Mouse (Mus musculus) kidney, postnatal 0 days (tissue): ENCODE results near the gene Ippk. TPM values are rescaled to one million over a fixed set of nuclear protein-coding genes. Genes with fewer than 3 reads are reported as not detected.
A peak's percentile ranks its signal among the peaks of the same experiment; 100 is the strongest.

Source experiments
- ATAC-seq: fragments of 200-750 bp; cut with Nextera tagmentation; replicated peaks from 2 replicates; pipeline ENCODE4 v1.8.0; 2017; ENCODE audit warnings: low read depth, moderate number of reproducible peaks, moderate TSS enrichment, moderate library complexity; ENCODE audit not compliant: low FRiP score
- DNase-seq: peaks from one replicate; pipeline ENCODE4 v3.0.0-alpha.2; 2016; ENCODE audit warnings: low spot score
- H3K27ac ChIP-seq: fragments of 300-500 bp; sonication (generic); 2 replicates; pipeline ENCODE4 v1.5.1; 2014; ENCODE audit warnings: mild to moderate bottlenecking
- H3K27me3 ChIP-seq: fragments of 300-500 bp; sonication (generic); 2 replicates; pipeline ENCODE4 v1.6.1; 2014; ENCODE audit warnings: low read length, mixed read lengths; ENCODE audit not compliant: insufficient read depth
- H3K36me3 ChIP-seq: fragments of 300-500 bp; sonication (generic); 2 replicates; pipeline ENCODE4 v1.6.1; 2014; ENCODE audit warnings: low read length, mixed read lengths; ENCODE audit not compliant: insufficient read depth
- H3K4me1 ChIP-seq: fragments of 300-500 bp; sonication (generic); replicated peaks from 2 replicates; pipeline ENCODE4 v1.6.1; 2014; ENCODE audit warnings: antibody characterized with exemption, low read length, mixed read lengths; ENCODE audit not compliant: insufficient read depth
- H3K4me2 ChIP-seq: fragments of 300-500 bp; sonication (generic); 2 replicates; pipeline ENCODE4 v1.6.1; 2014; ENCODE audit warnings: mild to moderate bottlenecking, low read length, moderate library complexity, mixed read lengths
- H3K4me3 ChIP-seq: fragments of 300-500 bp; sonication (generic); replicated peaks from 2 replicates; pipeline ENCODE4 v1.5.1; 2014; ENCODE audit warnings: low read depth, low read length
- H3K9ac ChIP-seq: fragments of 300-500 bp; sonication (generic); 2 replicates; pipeline ENCODE4 v1.6.1; 2014; ENCODE audit warnings: low read depth, low read length
- H3K9me3 ChIP-seq: fragments of 300-500 bp; sonication (generic); replicated peaks from 2 replicates; pipeline ENCODE4 v1.6.1; 2016; ENCODE audit warnings: low read length, inconsistent platforms, mixed read lengths
- CTCF ChIP-seq: IDR thresholded peaks from 2 replicates; pipeline ENCODE4 v1.5.1; 2016; ENCODE audit warnings: antibody characterized with exemption, low read depth, mild to moderate bottlenecking, moderate library complexity
- WGBS: fragments of 180-500 bp; shearing (Covaris S2); extraction: QIAGEN DNeasy Blood & Tissue Kit; methylation state at CpG from one replicate; pipeline ENCODE4 v1.1.7; 2014; 5-methylcytosine and 5-hydroxymethylcytosine counted together
- polyA plus RNA-seq: library from polyadenylated mRNA; unstranded; fragments of >200 nt; fragmentation: Nextera tagmentation; extraction: Ambion mirVana; gene quantifications from 2 replicates; pipeline ENCODE4 v1.2.1, GENCODE M21; 2015

Ippk gene
- polyA plus RNA-seq: 13.5 and 14.3 TPM in 2 replicates

DNA sequence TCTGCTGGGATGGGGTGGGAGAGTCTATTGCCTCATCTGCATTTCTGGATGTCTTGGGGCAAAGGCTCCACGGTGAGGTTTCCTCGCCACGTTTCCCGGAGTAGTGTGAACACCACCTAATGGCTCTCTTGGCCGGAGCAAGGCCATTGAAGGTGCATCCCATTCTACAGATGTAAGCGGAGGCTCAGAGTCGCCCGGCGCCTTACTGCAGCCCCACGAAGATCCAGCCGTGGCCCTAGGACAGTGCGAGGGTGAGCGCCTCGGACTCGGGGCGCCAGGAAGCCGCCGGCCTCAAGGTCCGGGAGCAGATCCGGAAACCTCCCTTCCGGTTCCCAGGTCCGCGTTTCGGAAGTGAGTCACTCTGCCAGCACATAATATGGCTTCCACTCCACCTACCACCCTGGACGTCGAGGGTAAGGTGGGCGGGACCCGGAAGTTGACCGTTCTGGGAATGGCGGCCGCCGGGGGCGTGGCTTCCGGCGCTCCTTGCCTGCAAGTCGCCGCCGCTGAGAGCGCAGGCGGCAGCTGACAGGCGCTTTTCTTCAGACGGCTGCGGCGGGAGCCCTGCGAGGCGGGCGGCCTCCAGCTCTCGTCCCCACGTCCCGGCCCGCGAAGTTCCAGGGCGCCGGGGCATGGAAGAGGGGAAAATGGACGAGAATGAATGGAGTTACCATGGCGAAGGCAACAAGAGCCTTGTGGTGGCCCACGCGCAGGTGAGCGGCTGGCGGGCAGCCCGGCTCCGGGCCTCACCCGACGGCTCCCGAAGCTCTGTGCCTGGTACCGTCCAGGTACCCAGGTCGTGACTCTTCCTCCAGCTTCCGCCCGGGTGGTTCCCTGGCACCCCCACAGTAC is at the start of gene Ippk:
Gene Ippk (plus strand): TSS at position 496 of the 852 bp plus-strand sequence.
- WGBS: under 1% methylated on average over 69 of the region's 69 CpGs
- DNase-seq: peak; percentile 99

DNA sequence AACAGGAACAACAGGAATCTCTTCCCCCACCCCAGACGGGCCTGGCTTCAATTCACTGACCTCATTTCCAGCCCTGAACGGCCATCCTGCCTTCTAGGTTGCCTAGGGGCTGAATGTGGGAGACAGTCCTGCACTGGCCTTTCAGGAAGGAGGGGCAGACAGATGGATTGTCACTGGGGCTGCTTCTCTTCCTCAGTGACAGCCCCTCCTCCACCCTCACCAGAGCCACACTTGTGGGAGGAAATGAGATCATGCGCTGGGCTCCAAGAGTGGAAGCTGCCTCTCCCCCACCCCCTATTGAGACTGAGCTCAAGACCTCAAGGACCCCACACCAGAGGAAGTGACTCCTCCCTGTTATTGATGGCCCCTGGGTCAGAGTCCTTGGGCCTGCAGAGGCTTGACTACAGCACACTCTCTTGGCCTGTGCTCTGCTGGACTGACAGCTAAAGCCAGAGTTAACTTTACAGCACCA is 49.6 kb upstream of the Ippk start:
- 7% methylated on average over 3 of the region's 3 CpGs for WGBS
- no peaks in the 10 kb centered on the region for H3K27me3 ChIP-seq
- H3K4me3 ChIP-seq: no peak overlapping the region
- H3K36me3 ChIP-seq: peaks cover 15% of the 10 kb centered on the region; the same call in 1 of the 2 replicates
- no peak overlapping the region for H3K4me2 ChIP-seq
- H3K27ac ChIP-seq: peak overlapping the region; percentile 87
- peak; percentile 83 for ATAC-seq
- H3K4me1 ChIP-seq: peaks cover 17% of the 10 kb centered on the region; the same call in 1 of the 2 replicates
- H3K9me3 ChIP-seq: no peaks in the 10 kb centered on the region
- H3K9ac ChIP-seq: no peak overlapping the region
- peak; percentile 93 for DNase-seq
- no peak for TF ChIP-seq CTCF

More for the DNA sequence above, at the start of gene Ippk:
- H3K27me3 ChIP-seq: no peaks in the 10 kb centered on the region
- peak within 1 kb of the TSS; percentile 74 for H3K9ac ChIP-seq
- H3K4me2 ChIP-seq: peak within 1 kb of the TSS; percentile 72
- no peaks in the 10 kb centered on the region for H3K36me3 ChIP-seq
- H3K27ac ChIP-seq: peak within 1 kb of the TSS; percentile 89
- H3K9me3 ChIP-seq: no peaks in the 10 kb centered on the region
- H3K4me1 ChIP-seq: peaks cover 17% of the 10 kb centered on the region; the same call in 1 of the 2 replicates
- H3K4me3 ChIP-seq: peak within 1 kb of the TSS; percentile 60
- peak; percentile 98 for ATAC-seq
- TF ChIP-seq CTCF: peak; percentile 17; the same call in 1 of the 2 replicates

DNA sequence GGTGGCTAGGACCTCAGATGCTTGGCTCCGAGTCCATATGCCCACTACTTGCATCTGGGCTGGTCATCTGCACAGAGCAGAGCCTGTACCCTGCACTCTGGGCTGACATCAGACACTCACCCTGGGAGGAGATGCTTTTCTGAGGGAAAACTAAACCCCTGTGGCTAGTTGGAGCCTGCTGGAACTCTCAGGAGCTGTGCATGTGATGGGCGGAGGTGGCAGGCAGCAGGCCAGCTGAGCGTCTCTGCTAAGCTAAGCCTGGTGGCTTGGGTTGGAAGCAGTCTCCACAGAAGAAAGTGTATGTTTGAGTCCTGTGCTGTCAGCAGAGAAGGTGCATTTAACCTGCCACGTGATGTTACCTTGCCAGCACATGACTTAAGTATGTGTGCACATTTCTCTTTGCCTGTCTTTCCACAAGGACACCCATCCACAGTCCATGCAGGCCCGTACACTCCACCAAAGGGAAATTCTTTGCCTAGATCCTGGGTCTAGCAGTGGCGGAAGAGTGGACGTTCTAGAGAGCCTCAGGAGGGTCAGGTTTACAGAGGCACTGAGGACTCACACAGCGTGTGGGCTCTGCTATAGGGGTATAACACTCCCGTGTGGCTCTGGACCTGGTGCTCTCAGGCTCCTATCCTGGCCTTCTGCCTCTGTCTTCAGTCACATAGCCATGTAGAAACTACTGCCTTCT is 48.5 kb upstream of the Ippk start:
- TF ChIP-seq CTCF: no peak
- 84% methylated on average over 9 of the region's 9 CpGs for WGBS
- H3K27me3 ChIP-seq: no peaks in the 10 kb centered on the region
- ATAC-seq (no peak), DNase-seq (no peak)
- H3K27ac ChIP-seq: peak overlapping the region; percentile 87
- peaks cover 25% of the 10 kb centered on the region for H3K36me3 ChIP-seq
- H3K4me3 ChIP-seq: no peak overlapping the region
- no peaks in the 10 kb centered on the region for H3K9me3 ChIP-seq
- H3K9ac ChIP-seq: no peak overlapping the region
- no peak overlapping the region for H3K4me2 ChIP-seq
- H3K4me1 ChIP-seq: peaks cover 17% of the 10 kb centered on the region; the same call in 1 of the 2 replicates

DNA sequence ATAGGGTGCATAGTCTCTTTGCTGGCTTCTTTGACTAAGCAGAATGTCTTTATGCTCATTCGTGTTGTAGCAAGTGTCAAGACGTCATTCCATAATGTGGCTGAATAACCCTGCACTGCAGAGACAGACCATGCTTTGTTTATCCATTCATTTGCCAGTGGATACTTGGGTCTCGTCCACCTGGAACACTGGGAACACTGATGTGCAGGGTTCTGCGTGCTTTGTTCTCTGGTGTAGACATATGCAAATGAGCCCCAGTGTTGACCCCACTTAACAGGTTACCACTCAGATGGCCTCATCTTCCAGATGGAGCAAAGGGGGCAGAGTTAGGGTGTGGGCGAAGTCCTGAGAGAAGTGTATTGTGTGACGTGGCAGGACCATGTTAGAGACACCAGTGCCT is 46.7 kb upstream of the Ippk start:
- 65% methylated on average over 6 of the region's 6 CpGs for WGBS
- peaks cover 42% of the 10 kb centered on the region for H3K36me3 ChIP-seq

DNA sequence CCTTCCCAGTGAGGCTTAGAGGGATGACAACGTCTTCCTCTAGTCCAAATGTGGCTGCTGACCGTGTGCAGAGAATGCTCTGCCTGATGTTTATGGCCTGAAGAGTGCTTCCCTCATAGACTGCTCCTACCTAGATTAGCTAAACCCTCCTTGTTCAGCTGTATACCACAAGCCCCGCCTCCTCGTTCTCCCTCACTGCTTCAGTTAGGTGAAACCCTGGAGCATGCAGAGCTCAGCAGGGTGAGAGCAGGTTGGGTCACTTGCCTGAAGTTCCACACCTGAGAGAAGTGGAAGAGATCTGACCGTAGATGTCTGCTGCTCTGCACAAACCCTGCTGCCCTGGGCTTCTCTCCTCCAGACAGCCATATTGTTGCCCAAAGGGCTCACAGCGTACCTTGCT is 46.3 kb upstream of the Ippk start:
- no peak overlapping the region for H3K4me3 ChIP-seq
- peaks cover 46% of the 10 kb centered on the region for H3K36me3 ChIP-seq
- no peaks in the 10 kb centered on the region for H3K9me3 ChIP-seq
- H3K27me3 ChIP-seq: no peaks in the 10 kb centered on the region
- ATAC-seq (peak; percentile 51; the same call in 1 of the 2 replicates), DNase-seq (peak; percentile 32)
- TF ChIP-seq CTCF: no peak
- no peak overlapping the region for H3K4me2 ChIP-seq
- 62% methylated on average over 6 of the region's 6 CpGs for WGBS
- H3K9ac ChIP-seq: no peak overlapping the region
- peak overlapping the region; percentile 40 for H3K27ac ChIP-seq
- peaks cover 17% of the 10 kb centered on the region; the same call in 1 of the 2 replicates for H3K4me1 ChIP-seq

More for the DNA sequence above, 46.7 kb upstream of the Ippk start:
- no peak overlapping the region for H3K4me2 ChIP-seq
- no peak overlapping the region for H3K9ac ChIP-seq
- no peaks in the 10 kb centered on the region for H3K9me3 ChIP-seq
- ATAC-seq: no peak
- H3K27ac ChIP-seq: peak overlapping the region; percentile 19; the same call in 1 of the 2 replicates
- TF ChIP-seq CTCF: no peak
- DNase-seq: no peak
- H3K27me3 ChIP-seq: no peaks in the 10 kb centered on the region
- no peak overlapping the region for H3K4me3 ChIP-seq
- peaks cover 17% of the 10 kb centered on the region; the same call in 1 of the 2 replicates for H3K4me1 ChIP-seq

DNA sequence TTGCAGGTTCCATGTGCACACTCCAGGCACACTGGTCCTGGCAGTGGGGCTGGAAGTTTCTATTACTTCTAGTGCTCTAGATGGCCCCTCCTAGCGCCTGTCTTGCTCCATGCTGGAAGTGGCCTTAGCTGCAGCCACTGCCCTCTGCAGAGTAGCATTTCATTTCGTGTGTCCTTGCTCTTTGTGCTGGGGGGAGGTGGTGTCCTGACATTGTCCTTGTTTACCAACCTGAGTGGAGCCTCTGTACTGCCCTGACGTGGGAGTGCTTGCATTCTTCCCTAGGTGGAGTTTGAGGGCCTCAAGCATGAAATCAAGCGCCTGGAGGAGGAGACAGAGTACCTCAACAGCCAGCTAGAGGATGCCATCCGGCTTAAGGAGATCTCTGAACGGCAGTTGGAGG is 43.4 kb upstream of the Ippk start:
- ATAC-seq (no peak), DNase-seq (no peak)
- Histone ChIP-seq H3K9ac (no peak overlapping the region), H3K27ac (no peak overlapping the region), H3K9me3 (no peaks in the 10 kb centered on the region), H3K4me1 (0 out of 2 replicates have a peak, but pooled peaks cover 3% of the 10 kb centered on the region), H3K36me3 (peaks cover 68% of the 10 kb centered on the region), H3K4me3 (no peak overlapping the region), H3K27me3 (no peaks in the 10 kb centered on the region), H3K4me2 (no peak overlapping the region)
- WGBS: 66% methylated on average over 6 of the region's 6 CpGs
- TF ChIP-seq CTCF: no peak
